Mouse (Mus musculus) megakaryocyte, embryonic 14.5 days (primary cell): ENCODE data around the gene Coq9.

Source experiments
- FLI1 ChIP-seq: IDR thresholded peaks from 2 replicates; pipeline ENCODE4 v1.6.1; 2012; ENCODE audit warnings: low read length, inconsistent platforms, mixed read lengths
- GATA1 ChIP-seq: IDR thresholded peaks from 3 replicates; pipeline ENCODE4 v1.6.1; 2012; ENCODE audit warnings: mixed read lengths, low read length, inconsistent platforms, borderline replicate concordance

GRCm38 (mm10) chr8:94871108-94871894 lies 33.2 kb downstream of the Coq9 start:
- TF ChIP-seq GATA1 (no peak), FLI1 (no peak)
